Mouse (Mus musculus) adrenal gland, postnatal 36 days (tissue): ENCODE data around the gene Tmem265. TPM values are rescaled to one million over a fixed set of nuclear protein-coding genes. Genes with fewer than 3 reads are reported as not detected.

Experiments used
- total RNA-seq, 2 experiments: library from RNA; stranded (reverse); gene quantifications; 2 replicates each; pipeline ENCODE4 v1.2.3; 2021

Tmem265 gene
- total RNA-seq, 2 experiments from 2014 or later: not detected

Other genes starting within 250 kb of the Tmem265 start
- gene Zfp768, start 215.8 kb upstream of the Tmem265 start, total RNA-seq: 10 to 100 TPM; 25.9 to 26.1 TPM
- 10 to 100 TPM; 10.7 to 12.2 TPM for gene Zfp747, start 185.3 kb upstream of the Tmem265 start, total RNA-seq
- 1 to 10 TPM; 4.7 to 5.2 TPM for gene 9130019O22Rik, start 174.2 kb upstream of the Tmem265 start, total RNA-seq
- gene E430018J23Rik, start 167.8 kb upstream of the Tmem265 start, total RNA-seq: 1 to 10 TPM; 8.7 to 9.9 TPM
- gene Zfp764, start 154.6 kb upstream of the Tmem265 start, total RNA-seq: 1 to 10 TPM; 6.4 to 7.9 TPM
- 10 to 100 TPM; 12.7 to 12.8 TPM for gene Zfp688, start 139.3 kb upstream of the Tmem265 start, total RNA-seq
- 1 to 10 TPM; 3.8 to 4.4 TPM for gene Zfp689, start 112.2 kb upstream of the Tmem265 start, total RNA-seq
- 10 to 100 TPM; 44.3 to 48.3 TPM for gene Prr14, start 101.8 kb upstream of the Tmem265 start, total RNA-seq
- gene Fbrs, start 82.2 kb upstream of the Tmem265 start, total RNA-seq: 10 to 100 TPM; 56.5 to 66.7 TPM
- 10 to 100 TPM; 83.6 to 95.9 TPM for gene Srcap, start 49.4 kb upstream of the Tmem265 start, total RNA-seq
- 10 to 100 TPM; 19.6 to 20.2 TPM for gene Gm42715, start 41.8 kb upstream of the Tmem265 start, total RNA-seq
- 10 to 100 TPM; 35.4 to 43.1 TPM for gene Phkg2, start 11.9 kb downstream of the Tmem265 start, total RNA-seq
- gene Ccdc189, start 27.2 kb downstream of the Tmem265 start, total RNA-seq: 1 to 10 TPM; 7.0 to 7.8 TPM
- 10 to 100 TPM; 55.8 to 60.8 TPM for gene Rnf40, start 27.4 kb downstream of the Tmem265 start, total RNA-seq
- 10 to 100 TPM; 19.7 to 20.6 TPM for gene Zfp629, start 54.4 kb downstream of the Tmem265 start, total RNA-seq
- 100 to 1,000 TPM in 1 of 2 experiments, 10 to 100 TPM in 1; 63.6 to 103 TPM for gene Bcl7c, start 147.5 kb downstream of the Tmem265 start, total RNA-seq
- 1 to 10 TPM; 3.2 to 4.2 TPM for gene Ctf1, start 151.3 kb downstream of the Tmem265 start, total RNA-seq
- gene Ctf2, start 170.8 kb downstream of the Tmem265 start, total RNA-seq: not detected
- gene Fbxl19, start 183.2 kb downstream of the Tmem265 start, total RNA-seq: 10 to 100 TPM; 13.1 to 13.7 TPM
- 10 to 100 TPM; 27.7 to 36.3 TPM for gene Orai3, start 208.4 kb downstream of the Tmem265 start, total RNA-seq
- gene Setd1a, start 215.3 kb downstream of the Tmem265 start, total RNA-seq: 10 to 100 TPM; 36.0 TPM
- 1 to 10 TPM; 4.1 to 6.6 TPM for gene Gm49388, start 224.2 kb downstream of the Tmem265 start, total RNA-seq
- gene Hsd3b7, start 239.2 kb downstream of the Tmem265 start, total RNA-seq: 10 to 100 TPM; 30.0 to 53.3 TPM